Mouse (Mus musculus): ENCODE data around the gene Lig3.

DNA sequence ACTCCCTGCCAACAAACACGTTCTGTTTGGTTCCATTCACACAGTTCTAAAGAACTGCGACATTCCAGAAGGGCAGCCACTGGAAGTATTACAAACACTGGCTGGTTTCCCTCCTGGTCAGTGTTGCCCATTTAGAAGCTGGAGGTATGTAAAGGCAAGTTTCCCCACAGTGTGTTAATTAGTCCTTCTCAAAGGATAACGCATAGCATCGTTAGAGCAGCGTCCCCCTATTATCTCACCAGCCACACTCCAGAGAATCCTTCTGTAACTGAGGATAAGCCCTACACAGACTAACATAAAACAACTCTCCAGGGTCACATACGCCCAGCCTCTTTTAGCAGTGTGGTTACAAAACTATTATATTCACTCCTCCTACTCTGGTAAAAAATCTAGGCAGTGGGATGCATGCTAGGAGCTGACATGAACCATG lies 66.7 kb downstream of the Lig3 start:
- TF ChIP-seq POLR2A (IDR thresholded peaks at IDR 0.05; ENCODE audit: insufficient read length, low read depth) (no peak), USF1 (IDR thresholded peaks at IDR 0.05; ENCODE audit: low read depth) (no peak), CEBPB (IDR thresholded peaks at IDR 0.05; ENCODE audit: insufficient read depth, poor library complexity, severe bottlenecking) (no peak), E2F4 (IDR thresholded peaks at IDR 0.05; ENCODE audit: insufficient read depth) (no peak), MYOG (IDR thresholded peaks at IDR 0.05; ENCODE audit: control insufficient read depth in 1 of 3, insufficient read depth in 1 of 3, insufficient read length in 2 of 3, low read depth in 2 of 3) (no peak), TCF12 (IDR thresholded peaks at IDR 0.05; ENCODE audit: insufficient read depth, poor library complexity, severe bottlenecking) (no peak), MYOD1 (IDR thresholded peaks at IDR 0.05; ENCODE audit: control insufficient read depth in 1 of 3, insufficient read length in 2 of 3, low read depth in 2 of 3) (no peak), POLR2AphosphoS2 (IDR thresholded peaks at IDR 0.05; ENCODE audit: insufficient read length, low read depth) (no peak), MAX (IDR thresholded peaks at IDR 0.05; ENCODE audit: low read depth) (no peak), TCF3 (IDR thresholded peaks at IDR 0.05; ENCODE audit: insufficient read length, low read depth) (no peak), SRF (IDR thresholded peaks at IDR 0.05; ENCODE audit: control insufficient read depth, insufficient read length, low read depth) (no peak)

Data from myocyte (in vitro differentiated cells).